Comparison of ENCODE assay signal across 8 mouse cellular contexts in the genomic region with DNA sequence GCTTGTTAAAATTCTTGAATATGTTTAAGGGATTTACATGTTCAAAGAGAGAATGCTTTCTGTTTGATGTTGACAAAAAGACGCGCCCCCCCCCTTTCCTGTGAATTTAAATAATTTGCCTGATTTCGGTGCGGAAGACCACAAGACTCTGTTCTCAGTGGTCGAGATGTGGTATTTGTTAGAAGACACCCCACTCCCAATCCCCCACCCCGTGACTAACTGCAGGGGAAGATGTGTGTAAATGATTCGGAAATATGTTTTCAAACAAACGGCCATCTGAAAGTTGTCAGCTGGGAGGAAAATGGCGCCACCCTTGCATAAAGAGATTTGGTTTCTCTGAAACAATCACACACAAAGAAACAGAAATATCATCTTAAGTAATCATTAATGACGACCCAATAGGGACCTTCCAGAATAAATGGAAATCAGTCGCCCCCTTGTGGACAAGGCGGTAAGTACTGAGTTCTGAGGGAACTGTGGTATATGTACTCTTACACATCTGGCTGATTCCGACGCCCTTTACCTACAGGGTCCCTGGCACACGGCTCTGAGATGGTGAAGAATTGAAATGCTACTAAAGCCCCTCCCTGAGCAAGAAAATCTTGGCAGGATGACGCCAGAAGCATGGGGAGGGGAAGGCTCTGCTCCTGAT. TPM values are rescaled to one million over a fixed set of nuclear protein-coding genes. Genes with fewer than 3 reads are reported as not detected.
DNase-seq lines count a peak whose midpoint lies in the region; ATAC-seq lines count a peak whose summit lies in the region.

No protein-coding gene starts in this region.

- H3K9me3 ChIP-seq in liver, embryonic 12.5 days (replicated peaks): no peaks in the 10 kb centered on the region
- H3K9me3 ChIP-seq in midbrain, embryonic 15.5 days: no peaks in the 10 kb centered on the region

- H3K9ac ChIP-seq in liver, embryonic 12.5 days: no peak overlapping the region
- no peak overlapping the region for H3K9ac ChIP-seq in midbrain, embryonic 15.5 days

- no peaks in the 10 kb centered on the region for H3K36me3 ChIP-seq in liver, embryonic 12.5 days
- no peaks in the 10 kb centered on the region for H3K36me3 ChIP-seq in midbrain, embryonic 15.5 days (replicated peaks)

- ATAC-seq in liver, embryonic 12.5 days: no peak
- peak; percentile 49 for ATAC-seq in midbrain, embryonic 15.5 days (replicated peaks)

- H3K4me3 ChIP-seq in liver, embryonic 12.5 days: no peak overlapping the region
- H3K4me3 ChIP-seq in midbrain, embryonic 15.5 days: no peak overlapping the region

- H3K4me2 ChIP-seq in liver, embryonic 12.5 days: no peak overlapping the region
- peak overlapping the region; percentile 15 for H3K4me2 ChIP-seq in midbrain, embryonic 15.5 days

- WGBS in liver, embryonic 12.5 days (ENCODE audit: insufficient replicate concordance): 22% methylated on average over 16 of the region's 16 CpGs
- 18% methylated on average over 16 of the region's 16 CpGs for WGBS in midbrain, embryonic 15.5 days

- no peaks in the 10 kb centered on the region for H3K4me1 ChIP-seq in liver, embryonic 12.5 days
- peaks cover 8% of the 10 kb centered on the region; the same call in 1 of the 2 replicates for H3K4me1 ChIP-seq in midbrain, embryonic 15.5 days

- H3K27ac ChIP-seq in liver, embryonic 12.5 days: no peak overlapping the region
- peak overlapping the region; percentile 32; the same call in 1 of the 2 replicates for H3K27ac ChIP-seq in midbrain, embryonic 15.5 days

- peaks cover 14% of the 10 kb centered on the region; the same call in 1 of the 2 replicates for H3K27me3 ChIP-seq in liver, embryonic 12.5 days (replicated peaks)
- 0 out of 2 replicates have a peak, but pooled peaks cover 10% of the 10 kb centered on the region for H3K27me3 ChIP-seq in midbrain, embryonic 15.5 days (replicated peaks)

- intact Hi-C loops in left cerebral cortex, postnatal 14 days (cut with DNase I): loop anchor here (1.0 to 5.0 kb wide), 2 partner anchors 125 to 143 kb away; partner anchors contain the start of gene Cxcl14

- peak; percentile 63 for DNase-seq in liver
- peak; percentile 60 to 80 for DNase-seq in cerebellum, postnatal 25 days
- peak; percentile 76 to 78 for DNase-seq in frontal cortex, postnatal 25 days (ENCODE audit: low spot score in 2 of 2)
- DNase-seq in kidney, adult 11 months: peak; percentile 46
- DNase-seq in left cerebral cortex, postnatal 14 days (ENCODE audit: low spot score in 2 of 2): peak; percentile 67 to 87
- DNase-seq in testis, postnatal 14 days (ENCODE audit: low spot score): peak; percentile 44

RNA-seq across cellular contexts. Expression of gene Gm3045, which starts 4.2 kb away (rescaled TPM):
- polyA plus RNA-seq in liver, embryonic 12.5 days (2016; fragmentation: Nextera tagmentation; extraction: Ambion mirVana): not detected in 2 replicates
- not detected for total RNA-seq in left cerebral cortex, postnatal 14 days (2021)
- not detected in 2 replicates for polyA plus RNA-seq in midbrain, embryonic 15.5 days (2015; fragmentation: Nextera tagmentation; extraction: Ambion mirVana)

RNA-seq across cellular contexts. Expression of gene Slc25a48, which starts 16.0 kb away (rescaled TPM):
- polyA plus RNA-seq in liver, embryonic 12.5 days (2016; fragmentation: Nextera tagmentation; extraction: Ambion mirVana): 0.26 and 0.29 TPM in 2 replicates
- total RNA-seq in left cerebral cortex, postnatal 14 days (2021): under 1 TPM; 0.08 to 0.13 TPM
- 0.05 TPM in 1 of 2 replicates, not detected in the other for polyA plus RNA-seq in midbrain, embryonic 15.5 days (2015; fragmentation: Nextera tagmentation; extraction: Ambion mirVana)

RNA-seq across cellular contexts. Expression of gene Il9, which starts 59.8 kb away (rescaled TPM):
- polyA plus RNA-seq in liver, embryonic 12.5 days (2016; fragmentation: Nextera tagmentation; extraction: Ambion mirVana): not detected in 2 replicates
- total RNA-seq in left cerebral cortex, postnatal 14 days (2021): not detected
- polyA plus RNA-seq in midbrain, embryonic 15.5 days (2015; fragmentation: Nextera tagmentation; extraction: Ambion mirVana): not detected in 2 replicates
